26 mouse cellular contexts compared by ENCODE assay signal in genomic region chr4:119180133-119180707, GRCm38 (mm10). TPM values are rescaled to one million over a fixed set of nuclear protein-coding genes. Genes with fewer than 3 reads are reported as not detected.
DNase-seq lines count a peak whose midpoint lies in the region; ATAC-seq and TF ChIP-seq lines count a peak whose summit lies in the region.
"Had no signal": no experiment of that assay in that cellular context is flagged by ENCODE, and none has a peak within 500 bp of the region (broad histone marks: within the 10 kb centered on the region; RNA-seq: fewer than 3 reads in every experiment).

No protein-coding gene starts in this region.

- no peak overlapping the region for H3K4me2 ChIP-seq in intestine, postnatal 0 days (replicated peaks; ENCODE audit: low read depth)
- H3K4me2 ChIP-seq in intestine, embryonic 15.5 days (replicated peaks): no peak overlapping the region
- no peak overlapping the region for H3K4me2 ChIP-seq in midbrain, postnatal 0 days (ENCODE audit: low read depth, low read length, poor library complexity, severe bottlenecking)
- no peak overlapping the region for H3K4me2 ChIP-seq in midbrain, embryonic 16.5 days (ENCODE audit: low read length)
- no peak overlapping the region for H3K4me2 ChIP-seq in stomach, postnatal 0 days (replicated peaks; ENCODE audit: low read depth)
- H3K4me2 ChIP-seq in heart, embryonic 11.5 days: no peak overlapping the region
- H3K4me2 ChIP-seq: forebrain, embryonic 13.5 days; hindbrain, embryonic 13.5 days; kidney, embryonic 15.5 days; lung, embryonic 15.5 days; midbrain, embryonic 13.5 days; neural tube, embryonic 15.5 days had no signal

- no peaks in the 10 kb centered on the region for H3K9me3 ChIP-seq in intestine, postnatal 0 days (ENCODE audit: control insufficient read depth)
- no peaks in the 10 kb centered on the region for H3K9me3 ChIP-seq in intestine, embryonic 15.5 days
- H3K9me3 ChIP-seq in midbrain, postnatal 0 days (ENCODE audit: low read length): no peaks in the 10 kb centered on the region
- no peaks in the 10 kb centered on the region for H3K9me3 ChIP-seq in midbrain, embryonic 16.5 days (replicated peaks; ENCODE audit: control insufficient read depth, low read length, poor library complexity, severe bottlenecking)
- no peaks in the 10 kb centered on the region for H3K9me3 ChIP-seq in stomach, postnatal 0 days (ENCODE audit: control insufficient read depth, low read length)
- H3K9me3 ChIP-seq in heart, embryonic 11.5 days (replicated peaks; ENCODE audit: control insufficient read depth, low read length): no peaks in the 10 kb centered on the region
- H3K9me3 ChIP-seq: forebrain, embryonic 13.5 days; heart, embryonic 10.5 days; hindbrain, embryonic 13.5 days; kidney, embryonic 15.5 days; lung, embryonic 15.5 days; midbrain, embryonic 13.5 days; neural tube, embryonic 15.5 days had no signal

- no peak for ATAC-seq in CD4-positive, CD25-positive, alpha-beta regulatory T cell, adult 4 months
- no peak for ATAC-seq in intestine, postnatal 0 days
- no peak for ATAC-seq in intestine, embryonic 15.5 days
- no peak for ATAC-seq in midbrain, postnatal 0 days (ENCODE audit: low FRiP score)
- no peak for ATAC-seq in midbrain, embryonic 16.5 days
- ATAC-seq in stomach, postnatal 0 days (ENCODE audit: low FRiP score, low TSS enrichment): no peak
- ATAC-seq in heart, embryonic 11.5 days (replicated peaks; ENCODE audit: insufficient number of reproducible peaks, low FRiP score, low TSS enrichment): no peak
- ATAC-seq: forebrain, embryonic 13.5 days; intestine, embryonic 16.5 days; midbrain, embryonic 13.5 days; Patski had no signal

- 29% methylated on average over 4 of the region's 4 CpGs for WGBS in intestine, postnatal 0 days
- WGBS in intestine, embryonic 15.5 days: 46% methylated on average over 4 of the region's 4 CpGs
- 66% methylated on average over 4 of the region's 4 CpGs for WGBS in midbrain, postnatal 0 days
- 50% methylated on average over 4 of the region's 4 CpGs for WGBS in midbrain, embryonic 16.5 days
- 43% methylated on average over 4 of the region's 4 CpGs for WGBS in stomach, postnatal 0 days
- 39% methylated on average over 4 of the region's 4 CpGs for WGBS in heart, embryonic 11.5 days (ENCODE audit: insufficient replicate concordance)

- no peaks in the 10 kb centered on the region for H3K4me1 ChIP-seq in intestine, postnatal 0 days (replicated peaks; ENCODE audit: control insufficient read depth, insufficient read depth, low read length)
- H3K4me1 ChIP-seq in intestine, embryonic 15.5 days (replicated peaks): no peaks in the 10 kb centered on the region
- no peaks in the 10 kb centered on the region for H3K4me1 ChIP-seq in midbrain, postnatal 0 days (ENCODE audit: insufficient read depth, low read length)
- no peaks in the 10 kb centered on the region for H3K4me1 ChIP-seq in midbrain, embryonic 16.5 days (ENCODE audit: control insufficient read depth, insufficient read depth, low read length)
- no peaks in the 10 kb centered on the region for H3K4me1 ChIP-seq in stomach, postnatal 0 days (replicated peaks; ENCODE audit: control insufficient read depth, insufficient read depth)
- H3K4me1 ChIP-seq in heart, embryonic 11.5 days (ENCODE audit: control insufficient read depth, insufficient read depth, low read length): no peaks in the 10 kb centered on the region; the same call in 1 of the 2 replicates
- H3K4me1 ChIP-seq: forebrain, embryonic 13.5 days; hindbrain, embryonic 13.5 days; lung, embryonic 15.5 days; midbrain, embryonic 13.5 days; neural tube, embryonic 15.5 days had no signal

- H3K27me3 ChIP-seq in intestine, postnatal 0 days (replicated peaks; ENCODE audit: control insufficient read depth, insufficient read depth, low read length): no peaks in the 10 kb centered on the region; the same call in 1 of the 2 replicates
- no peaks in the 10 kb centered on the region for H3K27me3 ChIP-seq in intestine, embryonic 15.5 days (replicated peaks)
- H3K27me3 ChIP-seq in midbrain, postnatal 0 days (ENCODE audit: insufficient read depth, low read length): no peaks in the 10 kb centered on the region
- H3K27me3 ChIP-seq in midbrain, embryonic 16.5 days (ENCODE audit: control insufficient read depth, insufficient read depth, low read depth, low read length): no peaks in the 10 kb centered on the region
- H3K27me3 ChIP-seq in stomach, postnatal 0 days (ENCODE audit: control insufficient read depth, insufficient read depth, low read length): no peaks in the 10 kb centered on the region
- no peaks in the 10 kb centered on the region for H3K27me3 ChIP-seq in heart, embryonic 11.5 days (ENCODE audit: control insufficient read depth, insufficient read depth, low read length)
- H3K27me3 ChIP-seq: forebrain, embryonic 13.5 days; hindbrain, embryonic 13.5 days; kidney, embryonic 15.5 days; lung, embryonic 15.5 days; midbrain, embryonic 13.5 days; neural tube, embryonic 15.5 days had no signal

- TF ChIP-seq CTCF in intestine, postnatal 0 days (IDR thresholded peaks at IDR 0.05; ENCODE audit: low read depth): peak; percentile 40
- TF ChIP-seq CTCF in midbrain, postnatal 0 days (IDR thresholded peaks at IDR 0.05): peak; percentile 15; the same call in 1 of the 2 replicates
- TF ChIP-seq CTCF in stomach, postnatal 0 days (IDR thresholded peaks at IDR 0.05; ENCODE audit: low read depth): peak; percentile 33; the same call in 1 of the 2 replicates

- no peaks in the 10 kb centered on the region for H3K36me3 ChIP-seq in intestine, postnatal 0 days (ENCODE audit: control insufficient read depth, insufficient read depth)
- no peaks in the 10 kb centered on the region for H3K36me3 ChIP-seq in intestine, embryonic 15.5 days
- H3K36me3 ChIP-seq in midbrain, postnatal 0 days (ENCODE audit: insufficient read depth, low read length): no peaks in the 10 kb centered on the region
- no peaks in the 10 kb centered on the region for H3K36me3 ChIP-seq in midbrain, embryonic 16.5 days (ENCODE audit: control insufficient read depth, insufficient read depth, low read length)
- H3K36me3 ChIP-seq in stomach, postnatal 0 days (ENCODE audit: control insufficient read depth, insufficient read depth, low read length): no peaks in the 10 kb centered on the region
- no peaks in the 10 kb centered on the region for H3K36me3 ChIP-seq in heart, embryonic 11.5 days (ENCODE audit: control insufficient read depth, insufficient read depth, low read length)
- H3K36me3 ChIP-seq: heart, embryonic 10.5 days; hindbrain, embryonic 13.5 days; kidney, embryonic 15.5 days; lung, embryonic 15.5 days; midbrain, embryonic 13.5 days; neural tube, embryonic 15.5 days had no signal

- no peak overlapping the region for H3K4me3 ChIP-seq in intestine, postnatal 0 days (ENCODE audit: low read depth, low read length)
- H3K4me3 ChIP-seq in intestine, embryonic 15.5 days (replicated peaks): no peak overlapping the region
- H3K4me3 ChIP-seq in midbrain, postnatal 0 days (ENCODE audit: low read depth, low read length): no peak overlapping the region
- no peak overlapping the region for H3K4me3 ChIP-seq in midbrain, embryonic 16.5 days (ENCODE audit: low read depth, low read length)
- no peak overlapping the region for H3K4me3 ChIP-seq in stomach, postnatal 0 days (ENCODE audit: low read depth, low read length)
- no peak overlapping the region for H3K4me3 ChIP-seq in heart, embryonic 11.5 days (ENCODE audit: low read depth, low read length)
- H3K4me3 ChIP-seq: erythroblast, embryonic 14.5 days; forebrain, embryonic 13.5 days; heart, embryonic 10.5 days; hindbrain, embryonic 13.5 days; kidney, embryonic 15.5 days; lung, embryonic 15.5 days; midbrain, embryonic 13.5 days; myocyte; neural tube, embryonic 15.5 days had no signal

- no peak for TF ChIP-seq EP300 in stomach, postnatal 0 days (optimal IDR thresholded peaks at IDR 0.05)

- peak; percentile 13 for DNase-seq in CD4-positive, CD25-positive, alpha-beta regulatory T cell, adult 2 months (ENCODE audit: low read depth, low spot score)
- no peak for DNase-seq in midbrain, postnatal 0 days (ENCODE audit: low spot score)
- no peak for DNase-seq in stomach, postnatal 0 days (ENCODE audit: low spot score)
- DNase-seq: cerebellum, adult 8-10 months; heart, postnatal 10 days; layer of hippocampus, postnatal 36 days; right cerebral cortex, postnatal 14 days had no signal

- H3K27ac ChIP-seq in intestine, postnatal 0 days (ENCODE audit: low read depth, low read length): no peak overlapping the region
- H3K27ac ChIP-seq in intestine, embryonic 15.5 days: no peak overlapping the region
- H3K27ac ChIP-seq in midbrain, postnatal 0 days (ENCODE audit: low read depth, low read length): no peak overlapping the region
- H3K27ac ChIP-seq in midbrain, embryonic 16.5 days (ENCODE audit: low read length): no peak overlapping the region
- no peak overlapping the region for H3K27ac ChIP-seq in stomach, postnatal 0 days (replicated peaks)
- H3K27ac ChIP-seq in heart, embryonic 11.5 days (ENCODE audit: low read depth, low read length): no peak overlapping the region
- H3K27ac ChIP-seq: forebrain, embryonic 13.5 days; heart, embryonic 10.5 days; hindbrain, embryonic 13.5 days; kidney, embryonic 15.5 days; lung, embryonic 15.5 days; midbrain, embryonic 13.5 days; neural tube, embryonic 15.5 days had no signal

- no peak overlapping the region for H3K9ac ChIP-seq in intestine, postnatal 0 days (ENCODE audit: low read depth, low read length)
- H3K9ac ChIP-seq in intestine, embryonic 15.5 days: no peak overlapping the region
- H3K9ac ChIP-seq in midbrain, postnatal 0 days (replicated peaks; ENCODE audit: low read length, poor library complexity, severe bottlenecking): no peak overlapping the region
- no peak overlapping the region for H3K9ac ChIP-seq in midbrain, embryonic 16.5 days (ENCODE audit: low read depth, low read length)
- no peak overlapping the region for H3K9ac ChIP-seq in stomach, postnatal 0 days (ENCODE audit: low read length)
- H3K9ac ChIP-seq in heart, embryonic 11.5 days (ENCODE audit: low read depth, low read length): no peak overlapping the region
- H3K9ac ChIP-seq: forebrain, embryonic 13.5 days; hindbrain, embryonic 13.5 days; kidney, embryonic 15.5 days; lung, embryonic 15.5 days; midbrain, embryonic 13.5 days; neural tube, embryonic 15.5 days had no signal

RNA-seq across cellular contexts. Expression of gene Zfp691, which starts 6.2 kb away (rescaled TPM):
- polyA plus RNA-seq in CD4-positive, CD25-positive, alpha-beta regulatory T cell, adult 4 months (2017; shearing (Covaris generic)): 1 to 10 TPM; 3.5 to 4.8 TPM
- polyA plus RNA-seq in intestine, postnatal 0 days (2015; fragmentation: Nextera tagmentation; extraction: Ambion mirVana): 3.4 and 3.6 TPM in 2 replicates
- polyA plus RNA-seq in intestine, embryonic 15.5 days (2015; fragmentation: Nextera tagmentation; extraction: Ambion mirVana): 5.2 and 6.6 TPM in 2 replicates
- total RNA-seq in midbrain, postnatal 0 days (2014; rRNA removed): 2.3 and 4.1 TPM in 2 replicates
- polyA plus RNA-seq in midbrain, postnatal 0 days (2015; fragmentation: Nextera tagmentation; extraction: Ambion mirVana): 2.5 and 3.3 TPM in 2 replicates
- 4.0 and 6.1 TPM in 2 replicates for polyA plus RNA-seq in midbrain, embryonic 16.5 days (2015; fragmentation: Nextera tagmentation; extraction: Ambion mirVana)
- 3.7 and 4.1 TPM in 2 replicates for polyA plus RNA-seq in stomach, postnatal 0 days (2015; fragmentation: Nextera tagmentation; extraction: Ambion mirVana)
- 10.9 and 13.7 TPM in 2 replicates for polyA plus RNA-seq in heart, embryonic 11.5 days (2014; fragmentation: Nextera tagmentation; extraction: Ambion mirVana)

RNA-seq across cellular contexts. Expression of gene Ermap, which starts 9.6 kb away (rescaled TPM):
- not detected for polyA plus RNA-seq in CD4-positive, CD25-positive, alpha-beta regulatory T cell, adult 4 months (2017; shearing (Covaris generic))
- polyA plus RNA-seq in intestine, postnatal 0 days (2015; fragmentation: Nextera tagmentation; extraction: Ambion mirVana): 0.05 and 0.18 TPM in 2 replicates
- 5.4 and 5.6 TPM in 2 replicates for polyA plus RNA-seq in intestine, embryonic 15.5 days (2015; fragmentation: Nextera tagmentation; extraction: Ambion mirVana)
- 0.33 and 2.5 TPM in 2 replicates for total RNA-seq in midbrain, postnatal 0 days (2014; rRNA removed)
- polyA plus RNA-seq in midbrain, postnatal 0 days (2015; fragmentation: Nextera tagmentation; extraction: Ambion mirVana): 0.31 and 0.93 TPM in 2 replicates
- polyA plus RNA-seq in midbrain, embryonic 16.5 days (2015; fragmentation: Nextera tagmentation; extraction: Ambion mirVana): 0.14 and 0.52 TPM in 2 replicates
- polyA plus RNA-seq in stomach, postnatal 0 days (2015; fragmentation: Nextera tagmentation; extraction: Ambion mirVana): 0.40 and 0.42 TPM in 2 replicates
- 34.7 and 58.1 TPM in 2 replicates for polyA plus RNA-seq in heart, embryonic 11.5 days (2014; fragmentation: Nextera tagmentation; extraction: Ambion mirVana)
- polyA plus RNA-seq: Patski had no signal

RNA-seq across cellular contexts. Expression of gene Svbp, which starts 14.9 kb away (rescaled TPM):
- polyA plus RNA-seq in CD4-positive, CD25-positive, alpha-beta regulatory T cell, adult 4 months (2017; shearing (Covaris generic)): 10 to 100 TPM; 53.0 to 54.8 TPM
- 88.1 and 91.6 TPM in 2 replicates for polyA plus RNA-seq in intestine, postnatal 0 days (2015; fragmentation: Nextera tagmentation; extraction: Ambion mirVana)
- 109 and 116 TPM in 2 replicates for polyA plus RNA-seq in intestine, embryonic 15.5 days (2015; fragmentation: Nextera tagmentation; extraction: Ambion mirVana)
- total RNA-seq in midbrain, postnatal 0 days (2014; rRNA removed): 66.3 and 83.1 TPM in 2 replicates
- 196 and 200 TPM in 2 replicates for polyA plus RNA-seq in midbrain, postnatal 0 days (2015; fragmentation: Nextera tagmentation; extraction: Ambion mirVana)
- 220 and 230 TPM in 2 replicates for polyA plus RNA-seq in midbrain, embryonic 16.5 days (2015; fragmentation: Nextera tagmentation; extraction: Ambion mirVana)
- 99.7 and 100 TPM in 2 replicates for polyA plus RNA-seq in stomach, postnatal 0 days (2015; fragmentation: Nextera tagmentation; extraction: Ambion mirVana)
- 138 and 143 TPM in 2 replicates for polyA plus RNA-seq in heart, embryonic 11.5 days (2014; fragmentation: Nextera tagmentation; extraction: Ambion mirVana)

RNA-seq across cellular contexts. Expression of gene Tmem269, which starts 37.8 kb away (rescaled TPM):
- polyA plus RNA-seq in CD4-positive, CD25-positive, alpha-beta regulatory T cell, adult 4 months (2017; shearing (Covaris generic)): not detected
- 0.10 and 0.12 TPM in 2 replicates for polyA plus RNA-seq in intestine, postnatal 0 days (2015; fragmentation: Nextera tagmentation; extraction: Ambion mirVana)
- not detected in 2 replicates for polyA plus RNA-seq in intestine, embryonic 15.5 days (2015; fragmentation: Nextera tagmentation; extraction: Ambion mirVana)
- total RNA-seq in midbrain, postnatal 0 days (2014; rRNA removed): 0.11 TPM in 1 of 2 replicates, not detected in the other
- polyA plus RNA-seq in midbrain, postnatal 0 days (2015; fragmentation: Nextera tagmentation; extraction: Ambion mirVana): 0.43 and 0.83 TPM in 2 replicates
- polyA plus RNA-seq in midbrain, embryonic 16.5 days (2015; fragmentation: Nextera tagmentation; extraction: Ambion mirVana): 0.26 and 0.44 TPM in 2 replicates
- 0.07 and 0.10 TPM in 2 replicates for polyA plus RNA-seq in stomach, postnatal 0 days (2015; fragmentation: Nextera tagmentation; extraction: Ambion mirVana)
- polyA plus RNA-seq in heart, embryonic 11.5 days (2014; fragmentation: Nextera tagmentation; extraction: Ambion mirVana): not detected in 2 replicates
- total RNA-seq: gastrocnemius, postnatal 4 days; heart, postnatal 10 days; megakaryocyte progenitor cell, adult 5-6 weeks had no signal
- polyA plus RNA-seq: embryonic facial prominence, embryonic 11.5 days; erythroblast, embryonic 14.5 days; forebrain, embryonic 13.5 days; heart, embryonic 10.5 days; intestine, embryonic 16.5 days; kidney, embryonic 15.5 days; lung, embryonic 15.5 days; Patski had no signal

RNA-seq across cellular contexts. Expression of gene AU022252, which starts 52.3 kb away (rescaled TPM):
- 1 to 10 TPM; 6.2 to 9.6 TPM for polyA plus RNA-seq in CD4-positive, CD25-positive, alpha-beta regulatory T cell, adult 4 months (2017; shearing (Covaris generic))
- polyA plus RNA-seq in intestine, postnatal 0 days (2015; fragmentation: Nextera tagmentation; extraction: Ambion mirVana): 15.0 and 15.1 TPM in 2 replicates
- polyA plus RNA-seq in intestine, embryonic 15.5 days (2015; fragmentation: Nextera tagmentation; extraction: Ambion mirVana): 28.1 and 30.9 TPM in 2 replicates
- 13.6 and 30.0 TPM in 2 replicates for total RNA-seq in midbrain, postnatal 0 days (2014; rRNA removed)
- 20.1 and 22.1 TPM in 2 replicates for polyA plus RNA-seq in midbrain, postnatal 0 days (2015; fragmentation: Nextera tagmentation; extraction: Ambion mirVana)
- polyA plus RNA-seq in midbrain, embryonic 16.5 days (2015; fragmentation: Nextera tagmentation; extraction: Ambion mirVana): 22.6 and 26.0 TPM in 2 replicates
- polyA plus RNA-seq in stomach, postnatal 0 days (2015; fragmentation: Nextera tagmentation; extraction: Ambion mirVana): 15.6 and 16.9 TPM in 2 replicates
- polyA plus RNA-seq in heart, embryonic 11.5 days (2014; fragmentation: Nextera tagmentation; extraction: Ambion mirVana): 33.2 and 34.7 TPM in 2 replicates
